Mouse (Mus musculus): ENCODE measurements around the gene Dio2.

DNA sequence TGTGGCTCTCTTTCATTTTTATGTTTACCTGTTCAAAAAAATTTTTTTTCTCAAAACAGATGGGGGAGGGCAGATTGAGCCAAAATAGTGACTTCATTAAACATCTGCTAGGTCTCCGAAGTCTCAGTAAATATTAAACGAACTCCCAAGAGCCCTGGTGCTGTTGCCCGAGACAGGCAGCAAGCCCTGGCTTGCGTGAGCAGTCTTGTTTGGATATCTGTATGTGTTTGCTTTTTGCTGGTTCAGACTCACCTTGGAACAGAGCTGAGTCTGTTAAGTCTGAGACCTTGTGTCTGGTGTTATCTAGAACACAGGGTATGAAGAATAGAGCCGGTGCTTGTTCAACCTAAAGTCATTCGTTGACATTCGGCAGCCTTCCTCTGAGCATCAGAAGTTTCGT is 13.1 kb downstream of the Dio2 start:
- TF ChIP-seq CTCF (conservative IDR thresholded peaks at IDR 0.05; ENCODE audit: low read length) (no peak), POU5F1 (IDR thresholded peaks at IDR 0.05; ENCODE audit: borderline replicate concordance, low read length) (no peak)
